Mouse (Mus musculus): Measurements from ENCODE around the gene Abi3bp.

DNA sequence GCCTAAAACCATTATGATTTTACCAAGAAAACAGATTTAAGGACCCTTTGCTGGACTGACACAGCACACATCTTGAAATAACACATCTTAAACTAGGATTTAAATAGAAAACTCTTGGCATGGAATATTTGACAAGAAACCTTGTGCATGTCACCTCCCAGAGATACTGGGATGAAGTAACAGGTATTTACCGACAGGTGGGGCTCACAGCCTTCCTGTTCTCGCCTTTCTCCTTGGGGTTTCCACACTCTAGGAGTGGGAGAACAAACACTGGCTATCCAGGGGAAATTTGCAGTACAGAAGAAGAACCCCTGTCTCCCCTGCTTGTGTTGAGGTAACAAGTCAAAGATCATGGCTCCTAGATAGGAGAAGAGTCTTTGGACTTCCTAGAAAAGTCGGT lies 22.8 kb downstream of the Abi3bp start:
- TF ChIP-seq CTCF (IDR thresholded peaks at IDR 0.05; ENCODE audit: low read depth, low read length): no peak
- TF ChIP-seq POLR2A (IDR thresholded peaks at IDR 0.05; ENCODE audit: insufficient read depth, low read length): no peak
